ENCODE assay signal across 17 mouse cellular contexts in genomic region chr15:11082961-11083569, GRCm38 (mm10). TPM values are rescaled to one million over a fixed set of nuclear protein-coding genes. Genes with fewer than 3 reads are reported as not detected.
DNase-seq lines count a peak whose midpoint lies in the region; ATAC-seq and TF ChIP-seq lines count a peak whose summit lies in the region.
"Had no signal": no experiment of that assay in that cellular context is flagged by ENCODE, and none has a peak within 500 bp of the region (broad histone marks: within the 10 kb centered on the region; RNA-seq: fewer than 3 reads in every experiment).

No protein-coding gene starts in this region.

- no peak overlapping the region for H3K27ac ChIP-seq in kidney, embryonic 15.5 days
- no peak overlapping the region for H3K27ac ChIP-seq in forebrain, embryonic 14.5 days (ENCODE audit: low read depth, low read length)
- H3K27ac ChIP-seq in hindbrain, postnatal 0 days, result no peak overlapping the region
- no peak overlapping the region for H3K27ac ChIP-seq in intestine, postnatal 0 days (ENCODE audit: low read depth, low read length)
- H3K27ac ChIP-seq in liver, postnatal 0 days (ENCODE audit: low read depth), result no peak overlapping the region
- H3K27ac ChIP-seq: embryonic facial prominence, embryonic 12.5 days; heart, embryonic 15.5 days had no signal

- no peak for TF ChIP-seq EP300 in liver, postnatal 0 days (IDR thresholded peaks at IDR 0.05; ENCODE audit: low read depth)

- no peaks in the 10 kb centered on the region for H3K27me3 ChIP-seq in kidney, embryonic 15.5 days
- H3K27me3 ChIP-seq in forebrain, embryonic 14.5 days (replicated peaks; ENCODE audit: control insufficient read depth, insufficient read depth, low read length), result no peaks in the 10 kb centered on the region
- no peaks in the 10 kb centered on the region for H3K27me3 ChIP-seq in hindbrain, postnatal 0 days (ENCODE audit: insufficient read depth, low read length)
- H3K27me3 ChIP-seq in intestine, postnatal 0 days (replicated peaks; ENCODE audit: control insufficient read depth, insufficient read depth, low read length), result no peaks in the 10 kb centered on the region
- no peaks in the 10 kb centered on the region for H3K27me3 ChIP-seq in liver, postnatal 0 days (ENCODE audit: insufficient read depth, low read length)
- H3K27me3 ChIP-seq: embryonic facial prominence, embryonic 12.5 days; heart, embryonic 15.5 days had no signal

- H3K4me1 ChIP-seq in kidney, embryonic 15.5 days, result peaks cover 14% of the 10 kb centered on the region
- no peaks in the 10 kb centered on the region for H3K4me1 ChIP-seq in forebrain, embryonic 14.5 days (ENCODE audit: control insufficient read depth, insufficient read depth, low read length)
- H3K4me1 ChIP-seq in hindbrain, postnatal 0 days (ENCODE audit: insufficient read depth, low read length), result no peaks in the 10 kb centered on the region; the same call in 1 of the 2 replicates
- no peaks in the 10 kb centered on the region for H3K4me1 ChIP-seq in intestine, postnatal 0 days (replicated peaks; ENCODE audit: control insufficient read depth, insufficient read depth, low read length)
- no peaks in the 10 kb centered on the region for H3K4me1 ChIP-seq in liver, postnatal 0 days (ENCODE audit: insufficient read depth)

- WGBS in kidney, embryonic 15.5 days, result 21% methylated on average over 8 of the region's 8 CpGs
- 78% methylated on average over 8 of the region's 8 CpGs for WGBS in forebrain, embryonic 14.5 days
- WGBS in hindbrain, postnatal 0 days, result 51% methylated on average over 8 of the region's 8 CpGs
- 74% methylated on average over 8 of the region's 8 CpGs for WGBS in intestine, postnatal 0 days
- WGBS in liver, postnatal 0 days (ENCODE audit: insufficient replicate concordance), result 79% methylated on average over 8 of the region's 8 CpGs

- H3K4me3 ChIP-seq in kidney, embryonic 15.5 days (replicated peaks), result no peak overlapping the region
- H3K4me3 ChIP-seq in forebrain, embryonic 14.5 days (ENCODE audit: low read depth, low read length), result no peak overlapping the region
- H3K4me3 ChIP-seq in hindbrain, postnatal 0 days (ENCODE audit: low read length), result no peak overlapping the region
- no peak overlapping the region for H3K4me3 ChIP-seq in intestine, postnatal 0 days (ENCODE audit: low read depth, low read length)
- H3K4me3 ChIP-seq in liver, postnatal 0 days (ENCODE audit: low read depth, low read length), result no peak overlapping the region
- H3K4me3 ChIP-seq: embryonic facial prominence, embryonic 12.5 days; heart, embryonic 15.5 days had no signal

- no peak for DNase-seq in kidney, adult 9 months
- peak; percentile 55 for DNase-seq in forebrain, embryonic 14.5 days (ENCODE audit: low spot score)
- DNase-seq in hindbrain, postnatal 0 days (ENCODE audit: low spot score), result peak; percentile 73
- peak; percentile 57 for DNase-seq in neural tube, embryonic 10.5 days (ENCODE audit: extremely low spot score, low spot score)
- DNase-seq in liver, postnatal 0 days, result no peak
- DNase-seq: adrenal gland, postnatal 25 days; cerebellum, adult 11 months; kidney, adult 11 months; left cerebral cortex, postnatal 4 days; thymus, postnatal 4 days had no signal

- no peak overlapping the region for H3K9ac ChIP-seq in kidney, embryonic 15.5 days
- H3K9ac ChIP-seq in forebrain, embryonic 14.5 days (ENCODE audit: low read length), result no peak overlapping the region
- H3K9ac ChIP-seq in hindbrain, postnatal 0 days (replicated peaks; ENCODE audit: low read length), result no peak overlapping the region
- H3K9ac ChIP-seq in intestine, postnatal 0 days (ENCODE audit: low read depth, low read length), result no peak overlapping the region
- no peak overlapping the region for H3K9ac ChIP-seq in liver, postnatal 0 days (replicated peaks)
- H3K9ac ChIP-seq: embryonic facial prominence, embryonic 12.5 days; heart, embryonic 15.5 days had no signal

- no peak for TF ChIP-seq CTCF in hindbrain, postnatal 0 days (IDR thresholded peaks at IDR 0.05; ENCODE audit: low read depth)
- no peak for TF ChIP-seq CTCF in intestine, postnatal 0 days (IDR thresholded peaks at IDR 0.05; ENCODE audit: low read depth)
- TF ChIP-seq CTCF in liver, postnatal 0 days (IDR thresholded peaks at IDR 0.05; ENCODE audit: low read depth), result no peak

- no peaks in the 10 kb centered on the region for H3K9me3 ChIP-seq in kidney, embryonic 15.5 days (replicated peaks)
- H3K9me3 ChIP-seq in forebrain, embryonic 14.5 days (replicated peaks; ENCODE audit: control insufficient read depth, low read length), result no peaks in the 10 kb centered on the region
- no peaks in the 10 kb centered on the region for H3K9me3 ChIP-seq in hindbrain, postnatal 0 days (ENCODE audit: low read length)
- H3K9me3 ChIP-seq in intestine, postnatal 0 days (ENCODE audit: control insufficient read depth), result no peaks in the 10 kb centered on the region
- no peaks in the 10 kb centered on the region for H3K9me3 ChIP-seq in liver, postnatal 0 days (ENCODE audit: low read length)
- H3K9me3 ChIP-seq: embryonic facial prominence, embryonic 12.5 days; G1E; heart, embryonic 15.5 days had no signal

- no peaks in the 10 kb centered on the region for H3K36me3 ChIP-seq in kidney, embryonic 15.5 days
- H3K36me3 ChIP-seq in forebrain, embryonic 14.5 days (ENCODE audit: control insufficient read depth, insufficient read depth, low read length), result no peaks in the 10 kb centered on the region
- no peaks in the 10 kb centered on the region for H3K36me3 ChIP-seq in hindbrain, postnatal 0 days (ENCODE audit: insufficient read depth, low read length)
- no peaks in the 10 kb centered on the region for H3K36me3 ChIP-seq in intestine, postnatal 0 days (ENCODE audit: control insufficient read depth, insufficient read depth)
- H3K36me3 ChIP-seq in liver, postnatal 0 days (replicated peaks; ENCODE audit: insufficient read depth, low read length), result no peaks in the 10 kb centered on the region
- H3K36me3 ChIP-seq: embryonic facial prominence, embryonic 12.5 days; G1E; heart, embryonic 15.5 days had no signal

- ATAC-seq in kidney, embryonic 15.5 days (replicated peaks; ENCODE audit: low FRiP score), result peak; percentile 66; the same call in 1 of the 2 replicates
- peak; percentile 87 for ATAC-seq in forebrain, embryonic 14.5 days
- ATAC-seq in hindbrain, postnatal 0 days, result peak; percentile 88
- ATAC-seq in erythroid progenitor cell, adult 5-6 weeks (replicated peaks; ENCODE audit: low FRiP score, poor library complexity, severe bottlenecking), result no peak
- ATAC-seq in intestine, postnatal 0 days, result no peak
- no peak for ATAC-seq in liver, postnatal 0 days

- no peak overlapping the region for H3K4me2 ChIP-seq in kidney, embryonic 15.5 days
- no peak overlapping the region for H3K4me2 ChIP-seq in forebrain, embryonic 14.5 days (ENCODE audit: low read length)
- H3K4me2 ChIP-seq in hindbrain, postnatal 0 days (ENCODE audit: low read depth, low read length), result no peak overlapping the region
- no peak overlapping the region for H3K4me2 ChIP-seq in intestine, postnatal 0 days (replicated peaks; ENCODE audit: low read depth)
- H3K4me2 ChIP-seq in liver, postnatal 0 days (ENCODE audit: low read depth, low read length), result no peak overlapping the region
- H3K4me2 ChIP-seq: embryonic facial prominence, embryonic 12.5 days; heart, embryonic 15.5 days had no signal

RNA-seq across cellular contexts. Expression of gene Adamts12, which starts 18.5 kb away (rescaled TPM):
- 3.9 and 4.0 TPM in 2 replicates for polyA plus RNA-seq in kidney, embryonic 15.5 days (2015; fragmentation: Nextera tagmentation; extraction: Ambion mirVana)
- 0.88 and 1.4 TPM in 2 replicates for polyA plus RNA-seq in forebrain, embryonic 14.5 days (2014; fragmentation: Nextera tagmentation; extraction: Ambion mirVana)
- total RNA-seq in hindbrain, postnatal 0 days (2014; rRNA removed), result 7.9 and 11.6 TPM in 2 replicates
- polyA plus RNA-seq in hindbrain, postnatal 0 days (2015; fragmentation: Nextera tagmentation; extraction: Ambion mirVana), result 1.1 and 1.3 TPM in 2 replicates
- total RNA-seq in erythroid progenitor cell, adult 5-6 weeks (2015; ENCODE audit: low replicate concordance), result not detected in 2 replicates
- total RNA-seq in erythroid progenitor cell, adult 5-6 weeks (2017; ENCODE audit: low replicate concordance), result not detected in 2 replicates
- polyA plus RNA-seq in intestine, postnatal 0 days (2015; fragmentation: Nextera tagmentation; extraction: Ambion mirVana), result 0.70 and 1.1 TPM in 2 replicates
- 0.20 and 0.38 TPM in 2 replicates for polyA plus RNA-seq in liver, postnatal 0 days (2015; fragmentation: Nextera tagmentation; extraction: Ambion mirVana)
- polyA plus RNA-seq: G1E had no signal

RNA-seq across cellular contexts. Expression of gene Rxfp3, which starts 45.3 kb away (rescaled TPM):
- polyA plus RNA-seq in kidney, embryonic 15.5 days (2015; fragmentation: Nextera tagmentation; extraction: Ambion mirVana), result 0.39 and 0.53 TPM in 2 replicates
- polyA plus RNA-seq in forebrain, embryonic 14.5 days (2014; fragmentation: Nextera tagmentation; extraction: Ambion mirVana), result 1.2 TPM in 2 replicates
- 7.3 and 8.3 TPM in 2 replicates for total RNA-seq in hindbrain, postnatal 0 days (2014; rRNA removed)
- polyA plus RNA-seq in hindbrain, postnatal 0 days (2015; fragmentation: Nextera tagmentation; extraction: Ambion mirVana), result 3.2 TPM in 2 replicates
- not detected in 2 replicates for total RNA-seq in erythroid progenitor cell, adult 5-6 weeks (2015; ENCODE audit: low replicate concordance)
- not detected in 2 replicates for total RNA-seq in erythroid progenitor cell, adult 5-6 weeks (2017; ENCODE audit: low replicate concordance)
- 0.05 and 0.12 TPM in 2 replicates for polyA plus RNA-seq in intestine, postnatal 0 days (2015; fragmentation: Nextera tagmentation; extraction: Ambion mirVana)
- not detected in 2 replicates for polyA plus RNA-seq in liver, postnatal 0 days (2015; fragmentation: Nextera tagmentation; extraction: Ambion mirVana)
- total RNA-seq: adrenal gland, postnatal 25 days; G1E had no signal
- polyA plus RNA-seq: G1E; liver, embryonic 16.5 days had no signal

Comparison
In these comparisons a context has a peak if more than half of its experiments do, and no peak if none do; other contexts are left out.
1. ATAC-seq: peak in kidney, embryonic 15.5 days (single experiment), forebrain, embryonic 14.5 days (single experiment) and hindbrain, postnatal 0 days (single experiment); none in erythroid progenitor cell, adult 5-6 weeks (single experiment), intestine, postnatal 0 days (single experiment) and liver, postnatal 0 days (single experiment).
2. DNase-seq: peak in forebrain, embryonic 14.5 days (single experiment), hindbrain, postnatal 0 days (single experiment) and neural tube, embryonic 10.5 days (single experiment); none in kidney, adult 9 months (single experiment) and liver, postnatal 0 days (single experiment).